Mouse (Mus musculus): Measurements from ENCODE around the gene Cyp2c66.

Cyp2c66 gene

DNA sequence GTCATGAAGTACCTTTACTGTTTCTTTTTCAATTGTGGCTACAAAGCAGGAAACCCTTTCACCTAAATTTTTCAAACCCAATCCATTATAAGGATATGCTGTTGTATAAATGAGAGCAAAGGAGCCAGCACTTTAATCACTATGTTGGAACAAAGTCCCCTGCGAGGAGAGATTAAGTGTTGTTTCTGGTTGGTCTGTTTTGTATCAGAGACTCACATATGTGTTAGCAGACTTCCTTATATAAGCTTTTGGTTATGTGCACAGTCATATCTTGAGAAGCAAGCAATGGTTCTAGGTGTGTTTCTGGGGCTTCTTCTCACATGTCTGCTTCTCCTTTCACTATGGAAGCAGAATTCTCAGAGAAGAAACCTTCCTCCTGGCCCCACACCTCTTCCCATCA, at the start of gene Cyp2c66:
TSS of gene Cyp2c66 (plus strand) at position 255 of the 400 bp plus-strand sequence.
- no peak for TF ChIP-seq GATA4 (IDR thresholded peaks at IDR 0.05; ENCODE audit: insufficient replicate concordance, low read length)

Data from liver, adult (tissue).